Mouse (Mus musculus) heart, embryonic 10.5 days (tissue): ENCODE data around the gene Brd2. TPM values are rescaled to one million over a fixed set of nuclear protein-coding genes. Genes with fewer than 3 reads are reported as not detected.
A peak's percentile ranks its signal among the peaks of the same experiment; 100 is the strongest.

Source experiments
- DNase-seq: peaks from one replicate; pipeline ENCODE4 v3.0.0-alpha.2; 2017; ENCODE audit warnings: low spot score
- H3K27ac ChIP-seq: fragments of 300-500 bp; sonication (generic); 2 replicates; pipeline ENCODE4 v1.5.1; 2016; ENCODE audit warnings: mild to moderate bottlenecking
- H3K27me3 ChIP-seq: fragments of 300-500 bp; sonication (generic); 2 replicates; pipeline ENCODE4 v1.6.1; 2016; ENCODE audit warnings: mild to moderate bottlenecking; ENCODE audit not compliant: poor library complexity, insufficient read depth, severe bottlenecking
- H3K36me3 ChIP-seq: fragments of 300-500 bp; sonication (generic); 2 replicates; pipeline ENCODE4 v1.6.1; 2016; ENCODE audit warnings: mild to moderate bottlenecking, moderate library complexity
- H3K4me1 ChIP-seq: fragments of 300-500 bp; sonication (generic); 2 replicates; pipeline ENCODE4 v1.6.1; 2016; ENCODE audit warnings: mild to moderate bottlenecking
- H3K4me3 ChIP-seq: fragments of 300-500 bp; sonication (generic); 2 replicates; pipeline ENCODE4 v1.5.1; 2016; ENCODE audit warnings: mild to moderate bottlenecking, moderate library complexity
- H3K9me3 ChIP-seq: fragments of 300-500 bp; sonication (generic); 2 replicates; pipeline ENCODE4 v1.6.1; 2016; ENCODE audit warnings: mild to moderate bottlenecking, moderate library complexity
- WGBS: fragments of 180-500 bp; shearing (Covaris S2); methylation state at CpG from one replicate; pipeline ENCODE4 v1.1.7; 2016; 5-methylcytosine and 5-hydroxymethylcytosine counted together
- polyA plus RNA-seq: library from polyadenylated mRNA; unstranded; fragments of >200 nt; fragmentation: Nextera tagmentation; extraction: Ambion mirVana; gene quantifications from 2 replicates; pipeline ENCODE4 v1.2.1, GENCODE M21; 2016

Brd2 gene
- polyA plus RNA-seq, 1 experiment from 2014 or later, result 101 TPM

- Histone ChIP-seq H3K36me3 (no peaks in the 10 kb centered on the region), H3K4me3 (peak overlapping the region; percentile 34; the same call in 1 of the 2 replicates), H3K9me3 (no peaks in the 10 kb centered on the region), H3K4me1 (peaks cover 7% of the 10 kb centered on the region; the same call in 1 of the 2 replicates), H3K27ac (no peak overlapping the region), H3K27me3 (peaks cover 15% of the 10 kb centered on the region)
- WGBS, result 6% methylated on average over 12 of the region's 12 CpGs
- peak; percentile 95 for DNase-seq
Observed at GRCm38 (mm10) chr17:34101604-34102032, 20.8 kb downstream of the Brd2 start.

DNA sequence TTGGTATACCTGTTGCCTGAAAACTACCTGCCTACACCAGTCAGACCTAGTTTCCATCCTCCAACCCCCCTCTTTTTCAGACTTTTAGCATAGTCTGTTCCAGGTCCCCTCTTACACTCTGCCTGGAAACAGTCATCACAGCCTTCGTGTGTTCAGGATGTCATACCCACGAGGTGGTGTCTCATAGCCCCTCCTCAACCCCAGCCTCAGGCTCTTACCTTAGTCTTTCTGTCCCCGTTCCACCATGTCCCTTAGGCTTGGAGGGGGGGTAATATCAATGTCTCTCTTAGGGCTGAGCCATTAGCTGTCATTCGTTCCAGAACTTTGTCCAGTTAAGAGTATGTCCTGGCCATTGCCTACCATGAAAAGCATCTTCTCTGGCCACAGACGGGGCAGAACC, 21.2 kb downstream of the Brd2 start:
- Histone ChIP-seq H3K4me1 (peaks cover 7% of the 10 kb centered on the region; the same call in 1 of the 2 replicates), H3K9me3 (no peaks in the 10 kb centered on the region), H3K4me3 (no peak overlapping the region), H3K27ac (no peak overlapping the region), H3K36me3 (no peaks in the 10 kb centered on the region), H3K27me3 (peaks cover 15% of the 10 kb centered on the region)
- WGBS, result 24% methylated on average over 5 of the region's 5 CpGs
- no peak for DNase-seq

DNA sequence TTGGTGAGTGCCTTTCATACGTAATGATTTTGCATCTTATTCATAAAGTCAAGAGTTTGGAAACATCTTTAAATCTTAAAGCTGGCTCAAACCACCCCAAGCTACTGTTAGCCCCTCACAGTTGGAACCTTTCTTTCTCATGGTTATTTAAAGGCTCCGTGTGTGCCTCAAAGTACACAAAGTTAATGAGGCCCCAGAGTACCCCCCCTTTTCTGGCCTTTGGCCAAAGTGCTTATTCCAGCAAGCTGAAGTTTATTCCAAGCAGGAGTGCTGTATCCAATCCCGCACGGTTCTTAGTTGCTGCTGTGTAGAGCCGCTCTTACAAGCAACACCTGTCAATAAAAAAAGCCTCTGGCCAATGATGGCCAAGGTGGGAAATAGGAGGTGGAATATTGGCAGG, 22.9 kb downstream of the Brd2 start:
- Histone ChIP-seq H3K9me3 (no peaks in the 10 kb centered on the region), H3K4me1 (peaks cover 7% of the 10 kb centered on the region; the same call in 1 of the 2 replicates), H3K27me3 (peaks cover 15% of the 10 kb centered on the region), H3K27ac (no peak overlapping the region), H3K4me3 (no peak overlapping the region), H3K36me3 (no peaks in the 10 kb centered on the region)
- WGBS, result 72% methylated on average over 5 of the region's 5 CpGs
- no peak for DNase-seq

- H3K4me1 ChIP-seq, result peaks cover 11% of the 10 kb centered on the region
- H3K27me3 ChIP-seq, result peaks cover 15% of the 10 kb centered on the region
- H3K27ac ChIP-seq, result no peak overlapping the region
- no peaks in the 10 kb centered on the region for H3K9me3 ChIP-seq
- no peak overlapping the region for H3K4me3 ChIP-seq
- no peaks in the 10 kb centered on the region for H3K36me3 ChIP-seq
- WGBS, result 54% methylated on average over 10 of the region's 10 CpGs
- DNase-seq, result no peak
Observed at GRCm38 (mm10) chr17:34098709-34099479, 23.5 kb downstream of the Brd2 start.

- Histone ChIP-seq H3K9me3 (no peaks in the 10 kb centered on the region), H3K27me3 (peaks cover 15% of the 10 kb centered on the region), H3K36me3 (no peaks in the 10 kb centered on the region), H3K4me1 (peaks cover 26% of the 10 kb centered on the region), H3K27ac (no peak overlapping the region), H3K4me3 (no peak overlapping the region)
- 65% methylated on average over 5 of the region's 5 CpGs for WGBS
- no peak for DNase-seq
Observed at GRCm38 (mm10) chr17:34097272-34097671, 25.2 kb downstream of the Brd2 start.

DNA sequence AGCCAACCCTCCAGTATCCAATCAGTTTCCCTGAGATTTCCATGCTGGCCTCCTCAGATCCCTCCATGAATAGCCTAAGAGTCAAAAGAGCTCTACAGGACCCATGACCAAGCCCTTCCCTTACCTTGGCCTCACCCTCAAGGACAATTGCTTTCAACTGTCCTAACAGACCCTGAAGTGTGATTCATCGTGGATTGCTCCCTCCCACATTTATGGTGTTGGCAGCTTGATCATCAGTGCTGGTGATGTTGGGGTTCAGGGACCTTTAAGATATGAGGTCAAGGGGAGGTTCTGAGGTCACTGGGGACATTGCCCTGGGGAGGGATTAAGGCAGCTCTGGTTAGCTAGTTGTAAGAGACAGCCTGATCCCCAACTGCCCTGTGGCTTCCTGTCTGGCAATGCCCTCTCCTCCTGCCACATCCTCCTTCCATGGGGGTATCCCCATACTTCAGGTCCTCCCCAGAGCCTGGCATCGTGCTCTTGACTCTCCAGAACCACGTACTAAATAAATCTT, 25.9 kb downstream of the Brd2 start:
- H3K4me3 ChIP-seq, result no peak overlapping the region
- peaks cover 15% of the 10 kb centered on the region for H3K27me3 ChIP-seq
- 73% methylated on average over 3 of the region's 3 CpGs for WGBS
- H3K4me1 ChIP-seq, result peaks cover 28% of the 10 kb centered on the region
- DNase-seq, result no peak
- H3K36me3 ChIP-seq, result no peaks in the 10 kb centered on the region
- no peak overlapping the region for H3K27ac ChIP-seq
- no peaks in the 10 kb centered on the region for H3K9me3 ChIP-seq

GRCm38 (mm10) chr17:34094283-34095035, 28.0 kb downstream of the Brd2 start:
- WGBS, result 78% methylated on average over 27 of the region's 27 CpGs
- Histone ChIP-seq H3K4me1 (peaks cover 24% of the 10 kb centered on the region), H3K27me3 (no peaks in the 10 kb centered on the region; the same call in 1 of the 2 replicates), H3K27ac (no peak overlapping the region), H3K9me3 (no peaks in the 10 kb centered on the region), H3K4me3 (no peak overlapping the region), H3K36me3 (no peaks in the 10 kb centered on the region)
- no peak for DNase-seq

GRCm38 (mm10) chr17:34093199-34093874, 29.1 kb downstream of the Brd2 start:
- no peaks in the 10 kb centered on the region for H3K36me3 ChIP-seq
- no peaks in the 10 kb centered on the region; the same call in 1 of the 2 replicates for H3K27me3 ChIP-seq
- no peaks in the 10 kb centered on the region for H3K9me3 ChIP-seq
- H3K4me3 ChIP-seq, result peak overlapping the region; percentile 25; the same call in 1 of the 2 replicates
- 0 out of 2 replicates have a peak overlapping the region, but pooled peaks have one; percentile 17 for H3K27ac ChIP-seq
- H3K4me1 ChIP-seq, result peaks cover 24% of the 10 kb centered on the region
- DNase-seq, result peak; percentile 94
- 26% methylated on average over 7 of the region's 7 CpGs for WGBS

DNA sequence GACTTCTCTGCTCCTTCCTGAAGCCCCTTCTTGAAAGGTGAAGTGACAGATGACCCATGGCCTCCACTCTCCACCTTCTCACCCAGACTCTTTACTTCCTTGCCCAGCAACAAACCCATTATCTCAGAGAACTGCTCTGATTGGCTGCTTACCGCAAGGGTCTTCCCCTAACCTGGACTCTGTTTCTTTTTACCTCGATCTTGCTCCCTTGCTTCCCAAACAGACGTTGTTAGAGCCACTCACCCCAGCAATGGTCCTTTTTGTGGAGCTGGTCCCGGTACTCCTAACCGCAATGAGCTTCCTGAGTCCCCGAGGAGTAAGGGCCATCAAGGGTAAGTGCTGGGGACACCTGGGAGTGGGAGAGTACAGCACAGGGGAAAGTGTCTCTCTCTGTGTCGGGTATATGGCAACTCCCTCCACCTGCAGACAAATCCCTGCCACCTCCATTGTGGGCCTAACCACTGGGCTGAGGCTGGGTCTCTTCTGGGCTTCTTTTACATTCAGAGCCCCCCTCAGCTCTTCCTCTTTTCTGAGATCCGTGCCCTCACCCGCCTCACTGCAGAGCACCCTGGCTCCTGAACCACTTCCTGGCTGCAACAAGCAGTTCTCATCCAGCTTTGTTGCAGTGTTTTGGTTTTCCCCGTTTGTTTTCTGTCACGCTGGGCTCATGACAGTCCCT, 30.1 kb downstream of the Brd2 start, which contains the start of gene H2-Oa:
TSS of gene H2-Oa (plus strand) at position 144 of the 679 bp plus-strand sequence.
- 0 out of 2 replicates have a peak within 1 kb of the TSS, but pooled peaks have one; percentile 20 for H3K4me3 ChIP-seq
- H3K36me3 ChIP-seq, result no peaks in the 10 kb centered on the region
- 29% methylated on average over 11 of the region's 11 CpGs for WGBS
- H3K27ac ChIP-seq, result peak within 1 kb of the TSS; percentile 49; the same call in 1 of the 2 replicates
- no peak for DNase-seq
- no peaks in the 10 kb centered on the region; the same call in 1 of the 2 replicates for H3K27me3 ChIP-seq
- no peaks in the 10 kb centered on the region for H3K9me3 ChIP-seq
- peaks cover 24% of the 10 kb centered on the region for H3K4me1 ChIP-seq

GRCm38 (mm10) chr17:34090923-34091322, 31.5 kb downstream of the Brd2 start:
- Histone ChIP-seq H3K27me3 (no peaks in the 10 kb centered on the region; the same call in 1 of the 2 replicates), H3K36me3 (no peaks in the 10 kb centered on the region), H3K4me3 (no peak overlapping the region), H3K9me3 (no peaks in the 10 kb centered on the region), H3K4me1 (peaks cover 24% of the 10 kb centered on the region), H3K27ac (no peak overlapping the region)
- DNase-seq, result no peak
- 52% methylated on average over 7 of the region's 7 CpGs for WGBS

GRCm38 (mm10) chr17:34088124-34088523, 34.3 kb downstream of the Brd2 start:
- Histone ChIP-seq H3K9me3 (no peaks in the 10 kb centered on the region), H3K4me1 (peaks cover 12% of the 10 kb centered on the region), H3K4me3 (no peak overlapping the region), H3K27me3 (peaks cover 14% of the 10 kb centered on the region), H3K36me3 (no peaks in the 10 kb centered on the region), H3K27ac (no peak overlapping the region)
- WGBS, result 73% methylated on average over 11 of the region's 11 CpGs
- no peak for DNase-seq

GRCm38 (mm10) chr17:34087386-34087785, 35.0 kb downstream of the Brd2 start:
- Histone ChIP-seq H3K27me3 (peaks cover 14% of the 10 kb centered on the region), H3K27ac (no peak overlapping the region), H3K9me3 (no peaks in the 10 kb centered on the region), H3K36me3 (no peaks in the 10 kb centered on the region), H3K4me3 (no peak overlapping the region), H3K4me1 (peaks cover 5% of the 10 kb centered on the region)
- WGBS, result 51% methylated on average over 2 of the region's 2 CpGs
- DNase-seq, result no peak
